Mouse (Mus musculus): ENCODE data around the gene Mllt1.

Gene Mllt1

GRCm38 (mm10) chr17:56935363-56936131, at the start of gene Mllt1:
Mllt1 (minus strand) TSS chr17:56935415.
- DNase-seq (ENCODE audit: low spot score in 2 of 2), result peak; percentile 98 to 99

- no peak for DNase-seq (ENCODE audit: low spot score in 2 of 2)
Measured at GRCm38 (mm10) chr17:56984886-56985285, 49.7 kb upstream of the Mllt1 start.

DNA sequence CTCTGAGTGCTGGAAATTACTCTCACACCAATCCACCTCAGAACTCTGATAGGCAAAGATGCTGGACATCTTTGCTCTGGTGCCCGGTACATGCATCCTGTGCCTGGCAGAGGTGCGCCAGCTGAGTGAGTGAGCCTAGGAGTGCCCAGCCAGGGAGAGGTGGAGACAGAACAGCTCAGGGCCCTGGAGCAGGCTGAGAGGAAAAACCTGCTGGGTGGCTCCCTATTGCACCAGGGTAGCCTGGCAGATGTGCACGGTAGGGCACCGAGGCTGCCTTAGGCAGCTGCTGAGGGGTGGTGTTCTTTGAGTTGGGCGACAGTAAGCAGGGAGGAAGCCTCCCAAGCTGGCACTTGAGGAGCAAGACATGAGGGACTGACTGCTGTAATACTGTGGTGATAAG, 46.8 kb upstream of the Mllt1 start, which contains the start of gene Acer1:
TSS of gene Acer1 (minus strand) at position 114 of the 400 bp plus-strand sequence.
- no peak for DNase-seq (ENCODE audit: low spot score in 2 of 2)

DNA sequence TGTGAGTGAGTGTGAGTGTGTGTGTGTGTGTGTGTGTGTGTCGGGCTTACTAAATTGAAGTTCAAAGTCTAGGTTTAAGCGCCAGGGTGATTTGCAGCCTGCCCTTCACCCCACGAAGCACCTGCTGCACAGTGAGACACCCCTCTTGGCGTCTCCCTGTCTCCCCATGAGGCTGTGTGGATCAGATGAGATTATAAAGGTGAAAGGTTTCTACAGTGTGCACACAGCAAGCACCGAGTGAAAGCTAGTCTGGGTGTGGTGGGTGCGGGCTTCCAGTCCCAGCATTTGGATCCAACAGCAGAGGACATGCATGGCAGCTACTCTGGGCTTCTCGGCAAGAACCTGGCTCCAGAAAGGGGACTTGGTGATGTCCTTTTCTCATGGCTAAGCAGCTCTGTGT, 45.8 kb upstream of the Mllt1 start:
- DNase-seq (ENCODE audit: low spot score in 2 of 2), result no peak

DNA sequence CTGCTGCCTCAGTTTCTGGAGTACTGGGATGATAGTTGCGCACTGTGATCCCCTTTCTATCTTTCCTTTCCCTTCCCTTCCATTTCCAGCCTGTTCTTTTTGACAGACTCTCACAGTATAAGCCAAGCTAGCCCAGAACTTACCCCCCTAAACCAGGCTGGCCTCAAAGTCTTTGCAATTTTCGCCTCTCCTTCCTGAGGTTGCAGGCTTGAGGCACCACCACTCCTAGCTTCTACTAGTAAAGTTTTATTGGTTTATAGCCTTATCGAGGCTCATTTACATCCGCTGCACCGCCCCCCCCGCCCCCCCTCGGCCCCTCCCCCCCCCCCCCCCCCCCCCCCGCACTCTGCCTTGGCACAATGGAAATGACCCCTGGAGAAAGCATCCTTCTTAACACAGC, 44.3 kb upstream of the Mllt1 start:
- no peak for DNase-seq (ENCODE audit: low spot score in 2 of 2)

GRCm38 (mm10) chr17:56976531-56977390, 41.5 kb upstream of the Mllt1 start:
- DNase-seq (ENCODE audit: low spot score in 2 of 2), result no peak

GRCm38 (mm10) chr17:56975391-56975790, 40.2 kb upstream of the Mllt1 start:
- no peak for DNase-seq (ENCODE audit: low spot score in 2 of 2)

DNA sequence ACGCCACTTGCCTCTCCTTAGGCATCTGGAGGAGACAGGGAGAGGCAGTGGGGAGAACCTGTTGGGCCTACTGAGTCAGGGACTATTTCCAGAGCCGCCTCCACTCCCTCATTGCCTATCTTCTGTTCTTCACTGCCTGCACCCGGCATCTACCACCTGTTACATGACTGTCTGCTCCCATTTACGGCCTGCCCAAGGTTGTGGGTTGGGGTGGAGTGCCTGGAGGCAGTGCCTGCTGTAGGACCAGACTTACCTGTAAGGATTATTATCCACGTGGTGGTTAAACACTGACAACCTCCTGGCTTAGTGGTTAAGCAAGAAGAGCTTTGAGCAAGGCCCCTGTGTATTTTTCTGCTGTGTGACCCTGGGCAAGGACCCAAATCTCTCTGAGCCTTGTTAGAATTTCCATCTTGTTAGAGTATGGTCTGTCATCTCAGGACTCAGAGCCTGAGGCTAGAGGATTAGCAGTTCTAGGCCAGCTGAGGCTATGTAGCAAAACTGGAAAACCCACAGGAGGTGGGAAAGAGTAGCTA, 39.6 kb upstream of the Mllt1 start:
- DNase-seq (ENCODE audit: low spot score in 2 of 2), result no peak

GRCm38 (mm10) chr17:56973956-56974707, 38.9 kb upstream of the Mllt1 start:
- no peak for DNase-seq (ENCODE audit: low spot score in 2 of 2)

DNA sequence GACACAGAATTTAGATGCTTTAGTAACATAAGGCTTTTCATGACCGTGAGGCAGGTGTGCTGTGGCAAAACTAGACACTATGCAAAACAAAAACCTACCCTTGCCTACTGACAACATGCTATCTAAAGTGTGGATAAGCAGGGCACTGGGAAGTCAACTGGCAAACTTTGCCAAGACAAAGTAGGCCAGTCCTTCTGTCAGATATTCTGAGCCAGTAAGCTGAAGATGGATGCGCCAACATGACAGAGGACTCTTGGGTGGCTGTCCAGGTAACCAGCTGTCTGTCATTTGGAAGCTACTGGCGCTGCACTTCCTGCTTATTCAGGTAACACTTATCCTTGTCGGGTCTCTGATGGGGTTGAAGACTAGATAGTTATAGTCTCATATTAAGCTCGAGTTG, 34.9 kb upstream of the Mllt1 start:
- no peak for DNase-seq (ENCODE audit: low spot score in 2 of 2)

- DNase-seq (ENCODE audit: low spot score in 2 of 2), result no peak
Measured at GRCm38 (mm10) chr17:56969321-56969720, 34.1 kb upstream of the Mllt1 start.

GRCm38 (mm10) chr17:56963646-56964045, 28.4 kb upstream of the Mllt1 start:
- no peak for DNase-seq (ENCODE audit: low spot score in 2 of 2)

DNA sequence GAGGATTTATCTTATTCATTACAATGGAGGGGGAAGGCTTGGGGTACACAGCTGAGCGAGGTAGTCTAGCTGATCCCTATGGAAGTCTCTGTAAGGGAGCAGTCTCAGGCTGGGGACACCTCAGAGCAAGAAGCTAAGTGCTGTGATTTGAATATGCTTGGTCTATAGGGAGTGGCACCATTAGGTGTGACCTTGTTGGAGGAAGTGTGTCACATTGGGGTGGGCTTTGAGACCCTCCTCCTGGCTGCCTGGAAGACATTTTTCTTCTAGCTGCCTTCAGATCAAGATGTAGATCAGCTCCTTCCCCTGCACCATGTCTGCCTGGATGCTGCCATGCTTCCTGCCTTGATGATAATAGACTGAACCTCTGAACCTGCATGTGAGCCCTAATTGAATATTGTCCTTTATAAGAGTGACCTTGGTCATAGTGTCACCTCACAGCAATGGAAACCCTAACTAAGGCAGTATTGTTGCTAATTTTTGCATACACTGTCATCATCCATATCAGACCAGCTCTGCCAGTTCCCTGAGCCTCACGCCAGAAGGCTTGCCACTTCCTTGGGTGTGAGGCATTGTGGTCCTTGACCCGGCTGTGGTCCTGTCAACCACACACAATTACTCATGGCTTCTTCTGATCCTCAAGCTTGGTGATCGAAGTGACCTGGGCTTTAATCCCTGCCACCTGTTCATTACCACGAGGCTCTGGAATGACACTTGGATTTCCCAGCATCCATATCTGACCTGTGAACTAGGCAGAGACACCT, 27.6 kb upstream of the Mllt1 start:
- DNase-seq (ENCODE audit: low spot score in 2 of 2), result no peak

GRCm38 (mm10) chr17:56961880-56962279, 26.7 kb upstream of the Mllt1 start:
- no peak for DNase-seq (ENCODE audit: low spot score in 2 of 2)

GRCm38 (mm10) chr17:56958667-56959066, 23.5 kb upstream of the Mllt1 start:
- no peak for DNase-seq (ENCODE audit: low spot score in 2 of 2)

DNA sequence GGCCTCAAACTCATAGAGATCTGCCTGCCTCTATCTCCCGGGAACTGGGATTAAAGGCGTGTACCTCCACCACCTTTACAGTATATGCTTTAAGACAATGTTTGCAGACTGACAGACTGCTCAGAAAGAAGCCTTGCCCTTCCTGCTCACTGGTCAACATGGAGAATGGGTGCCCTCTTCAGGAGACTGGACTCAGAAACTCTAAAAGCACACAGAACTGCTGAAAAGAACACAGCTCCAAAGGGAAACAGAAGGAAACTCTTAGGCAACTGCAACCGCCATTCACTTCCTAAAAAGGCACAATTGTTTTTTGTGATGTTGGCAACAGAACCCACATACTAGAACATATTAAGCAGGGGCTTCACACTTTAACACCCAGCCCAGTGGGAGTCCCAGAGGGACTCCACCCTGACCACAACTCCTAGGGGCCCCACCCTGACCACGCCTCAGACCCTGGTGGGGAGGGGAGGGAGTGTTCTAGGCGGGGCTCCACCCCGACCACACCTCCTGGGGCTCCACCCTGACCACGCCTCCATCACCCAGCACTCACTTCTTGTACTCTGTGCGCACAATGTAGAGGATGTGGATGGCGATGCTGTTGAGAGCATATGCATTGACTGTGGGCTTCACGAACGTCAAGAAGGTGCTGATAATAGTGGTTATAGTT, 22.7 kb upstream of the Mllt1 start:
- peak; percentile 83 to 84 for DNase-seq (ENCODE audit: low spot score in 2 of 2)

DNA sequence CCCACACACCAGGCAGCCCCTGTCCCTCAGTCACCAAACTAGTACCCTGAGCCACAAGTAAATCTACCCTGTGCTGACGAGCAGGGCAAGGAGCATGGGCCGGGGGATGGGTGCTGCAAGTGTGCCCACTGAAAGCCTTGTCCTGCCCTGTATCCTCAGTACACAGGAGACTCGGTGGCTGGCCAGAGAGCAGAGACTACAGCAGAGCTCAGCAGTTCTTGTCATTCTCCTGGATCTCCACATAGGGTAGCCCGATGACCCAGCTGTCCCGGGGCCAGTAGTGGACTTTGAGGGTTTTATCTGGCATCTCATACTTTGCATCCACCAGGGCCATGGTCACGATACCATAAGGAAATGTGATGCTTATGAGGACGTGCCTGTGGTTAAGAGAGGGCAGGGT, 19.7 kb upstream of the Mllt1 start:
- no peak for DNase-seq (ENCODE audit: low spot score in 2 of 2)

DNA sequence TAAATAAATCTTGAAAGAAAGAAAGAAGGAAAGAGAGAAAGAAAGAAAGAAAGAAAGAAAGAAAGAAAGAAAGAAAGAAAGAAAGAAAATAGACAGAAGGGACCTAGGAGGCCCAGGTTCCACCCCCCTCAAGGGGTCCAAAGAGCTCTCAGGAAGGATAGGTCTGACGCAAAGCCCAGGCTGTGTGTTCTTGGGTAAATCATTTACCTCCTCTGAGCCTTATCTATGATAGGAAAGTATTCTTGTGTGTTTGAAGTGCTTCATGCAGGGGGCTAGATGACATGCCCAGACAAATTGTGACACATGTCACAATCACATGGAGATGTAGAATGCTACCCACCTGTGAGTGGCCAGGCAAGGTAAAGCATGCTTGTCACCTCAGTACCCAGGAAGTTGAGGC, 17.4 kb upstream of the Mllt1 start:
- no peak for DNase-seq (ENCODE audit: low spot score in 2 of 2)

DNA sequence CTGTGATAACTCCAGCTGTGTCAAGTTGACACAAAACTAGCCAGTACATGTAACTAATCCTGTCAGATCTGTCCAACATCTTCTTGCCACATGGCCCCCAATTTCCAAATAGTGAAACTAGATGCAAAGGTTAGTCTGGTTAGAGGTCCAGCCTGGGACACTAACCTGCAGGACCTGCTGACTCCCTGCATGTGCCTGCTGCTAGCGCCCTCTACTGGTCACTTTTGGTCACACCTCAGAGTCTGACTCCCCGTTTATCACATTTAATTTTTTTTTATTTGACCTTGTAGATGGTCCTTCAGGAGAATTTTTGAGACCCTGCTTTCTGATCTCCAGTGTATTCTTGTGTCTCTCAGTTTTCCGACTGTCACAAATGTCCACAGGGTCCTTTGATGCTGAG, 15.7 kb upstream of the Mllt1 start:
- DNase-seq (ENCODE audit: low spot score in 2 of 2), result peak; percentile 47 to 53

DNA sequence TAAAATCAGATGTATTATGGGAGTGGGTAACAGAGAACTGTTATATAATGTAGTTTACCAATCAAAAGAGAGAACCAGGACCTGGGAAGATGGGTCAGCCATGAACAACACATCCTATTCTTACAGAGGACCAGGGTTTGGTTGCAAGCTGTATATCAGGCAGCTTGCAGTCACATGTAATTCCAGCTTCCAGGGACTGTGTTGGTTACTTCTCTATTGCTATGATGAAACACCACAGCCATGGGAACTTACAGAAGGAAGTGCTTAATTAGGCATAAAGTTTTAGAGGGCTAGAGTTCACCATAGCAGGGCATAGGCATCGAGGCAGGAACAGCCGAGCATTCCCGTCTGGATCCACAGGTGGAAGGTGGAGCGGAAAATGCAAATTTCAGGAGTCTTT, 3.5 kb upstream of the Mllt1 start:
- DNase-seq (ENCODE audit: low spot score in 2 of 2), result no peak

DNA sequence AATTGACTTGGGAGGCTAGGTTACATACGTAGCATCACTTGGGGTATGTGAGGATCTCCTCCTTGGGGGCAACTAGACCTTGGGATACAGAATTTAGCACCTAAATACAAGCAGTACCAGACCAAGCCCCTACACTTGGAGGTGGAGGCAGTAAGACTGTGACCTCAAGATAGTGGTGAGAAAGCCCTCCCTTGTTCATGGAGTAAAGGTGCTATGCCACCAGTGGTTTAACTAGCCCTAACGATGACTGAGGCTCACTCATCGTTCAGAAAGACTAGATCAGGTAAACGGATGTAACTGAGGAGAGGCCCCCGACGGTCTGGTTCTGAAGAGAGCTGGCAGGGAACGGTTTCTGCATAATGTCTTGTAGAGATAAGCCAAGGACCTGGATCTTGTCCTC, 1.5 kb upstream of the Mllt1 start:
- no peak for DNase-seq (ENCODE audit: low spot score in 2 of 2)

Data from spleen, postnatal 36 days (tissue).